Comparison of ENCODE assay signal across 8 mouse cellular contexts in the genomic region with DNA sequence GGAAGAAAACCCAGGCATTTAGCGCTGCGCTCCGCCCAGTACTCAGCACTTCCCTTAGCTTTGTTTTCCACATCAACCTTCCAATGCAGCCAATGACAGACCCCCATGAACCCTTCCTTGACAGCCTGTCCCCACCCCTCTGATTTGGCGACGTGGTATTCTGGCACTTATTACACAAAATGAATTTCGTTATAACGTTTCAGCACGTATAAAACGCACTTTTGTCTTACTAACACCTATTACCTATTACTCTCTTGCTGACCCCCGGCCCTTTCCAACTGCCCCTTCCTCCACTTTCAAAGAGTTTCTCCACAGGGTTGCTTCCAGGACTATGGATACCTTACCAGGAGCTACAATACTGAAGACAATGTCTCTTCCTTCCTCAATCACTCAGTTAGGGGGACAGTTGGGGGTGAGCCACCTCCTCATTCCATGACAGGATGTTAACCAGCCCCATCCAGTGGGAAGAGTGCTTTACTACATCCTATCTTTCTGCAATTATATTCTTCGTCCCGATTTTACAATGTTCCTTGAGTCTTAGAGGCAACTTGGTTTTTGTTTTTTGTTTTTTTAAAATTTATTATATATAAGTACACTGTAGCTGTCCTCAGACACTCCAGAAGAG. TPM values are rescaled to one million over a fixed set of nuclear protein-coding genes. Genes with fewer than 3 reads are reported as not detected.
DNase-seq lines count a peak whose midpoint lies in the region; ATAC-seq and TF ChIP-seq lines count a peak whose summit lies in the region.

No protein-coding gene starts in this region.

- peak overlapping the region; percentile 77 for H3K4me2 ChIP-seq in heart, embryonic 11.5 days
- H3K4me2 ChIP-seq in forebrain, embryonic 16.5 days (ENCODE audit: low read length) = peak overlapping the region; percentile 85
- peak overlapping the region; percentile 90 for H3K4me2 ChIP-seq in liver, postnatal 0 days (ENCODE audit: low read depth, low read length)

- ATAC-seq in heart, embryonic 11.5 days (replicated peaks; ENCODE audit: insufficient number of reproducible peaks, low FRiP score, low TSS enrichment) = no peak
- peak; percentile 32 for ATAC-seq in forebrain, embryonic 16.5 days
- ATAC-seq in liver, postnatal 0 days = peak; percentile 33
- ATAC-seq in monocyte, adult 5-6 weeks (replicated peaks; ENCODE audit: insufficient number of reproducible peaks, low FRiP score, low TSS enrichment, poor library complexity, severe bottlenecking) = no peak

- H3K27ac ChIP-seq in heart, embryonic 11.5 days (ENCODE audit: low read depth, low read length) = peak overlapping the region; percentile 64
- peak overlapping the region; percentile 57; the same call in 1 of the 2 replicates for H3K27ac ChIP-seq in ES-Bruce4 (ENCODE audit: insufficient read depth, low read length)
- peak overlapping the region; percentile 98 for H3K27ac ChIP-seq in forebrain, embryonic 16.5 days (ENCODE audit: low read length)
- peak overlapping the region; percentile 94 for H3K27ac ChIP-seq in liver, postnatal 0 days (ENCODE audit: low read depth)

- WGBS in heart, embryonic 11.5 days (ENCODE audit: insufficient replicate concordance) = 12% methylated on average over 12 of the region's 12 CpGs
- 10% methylated on average over 12 of the region's 12 CpGs for WGBS in forebrain, embryonic 16.5 days
- WGBS in liver, postnatal 0 days (ENCODE audit: insufficient replicate concordance) = 11% methylated on average over 12 of the region's 12 CpGs

- peak overlapping the region; percentile 41 for H3K4me3 ChIP-seq in heart, embryonic 11.5 days (ENCODE audit: low read depth, low read length)
- H3K4me3 ChIP-seq in ES-Bruce4 (ENCODE audit: low read depth, low read length) = peak overlapping the region; percentile 47
- peak overlapping the region; percentile 46 for H3K4me3 ChIP-seq in forebrain, embryonic 16.5 days (replicated peaks; ENCODE audit: low read length)
- peak overlapping the region; percentile 55 for H3K4me3 ChIP-seq in liver, postnatal 0 days (ENCODE audit: low read depth, low read length)

- no peak for TF ChIP-seq POLR2A in ES-Bruce4 (IDR thresholded peaks at IDR 0.05; ENCODE audit: insufficient read depth, low read length)

- peaks cover 41% of the 10 kb centered on the region for H3K4me1 ChIP-seq in heart, embryonic 11.5 days (ENCODE audit: control insufficient read depth, insufficient read depth, low read length)
- H3K4me1 ChIP-seq in ES-Bruce4 (ENCODE audit: control insufficient read depth, insufficient read depth, low read length) = peaks cover 6% of the 10 kb centered on the region
- H3K4me1 ChIP-seq in forebrain, embryonic 16.5 days (replicated peaks; ENCODE audit: control insufficient read depth, insufficient read depth, low read length) = peaks cover 13% of the 10 kb centered on the region
- peaks cover 24% of the 10 kb centered on the region for H3K4me1 ChIP-seq in liver, postnatal 0 days (ENCODE audit: insufficient read depth)

- peak overlapping the region; percentile 75; the same call in 1 of the 2 replicates for H3K9ac ChIP-seq in heart, embryonic 11.5 days (ENCODE audit: low read depth, low read length)
- no peak overlapping the region for H3K9ac ChIP-seq in ES-Bruce4 (ENCODE audit: low read depth, poor library complexity, severe bottlenecking)
- peak overlapping the region; percentile 90 for H3K9ac ChIP-seq in forebrain, embryonic 16.5 days (replicated peaks; ENCODE audit: low read depth, low read length)
- H3K9ac ChIP-seq in liver, postnatal 0 days (replicated peaks) = peak overlapping the region; percentile 49; the same call in 1 of the 2 replicates

- TF ChIP-seq CTCF in ES-Bruce4 (IDR thresholded peaks at IDR 0.05; ENCODE audit: low read depth, low read length) = no peak
- no peak for TF ChIP-seq CTCF in liver, postnatal 0 days (IDR thresholded peaks at IDR 0.05; ENCODE audit: low read depth)

- TF ChIP-seq EP300 in ES-Bruce4 (IDR thresholded peaks at IDR 0.05; ENCODE audit: insufficient read depth, low read depth, low read length) = no peak
- no peak for TF ChIP-seq EP300 in liver, postnatal 0 days (IDR thresholded peaks at IDR 0.05; ENCODE audit: low read depth)

- intact Hi-C loops in left cerebral cortex, postnatal 36 days (cut with DNase I) = loop anchor here (2.0 kb wide), 1 partner anchor 20 kb away; no protein-coding TSS in a partner anchor

- DNase-seq in heart, adult 18-20 months = no peak
- no peak for DNase-seq in liver, postnatal 0 days
- DNase-seq in right cerebral cortex, postnatal 14 days = no peak
- DNase-seq in left cerebral cortex, postnatal 36 days (ENCODE audit: low spot score in 2 of 2) = no peak

- H3K36me3 ChIP-seq in heart, embryonic 11.5 days (ENCODE audit: control insufficient read depth, insufficient read depth, low read length) = peaks cover 24% of the 10 kb centered on the region
- peaks cover 23% of the 10 kb centered on the region for H3K36me3 ChIP-seq in ES-Bruce4 (ENCODE audit: control insufficient read depth, insufficient read depth, low read length, poor library complexity, severe bottlenecking)
- peaks cover 26% of the 10 kb centered on the region for H3K36me3 ChIP-seq in forebrain, embryonic 16.5 days (ENCODE audit: control insufficient read depth, insufficient read depth)
- H3K36me3 ChIP-seq in liver, postnatal 0 days (replicated peaks; ENCODE audit: insufficient read depth, low read length) = peaks cover 39% of the 10 kb centered on the region

- no peaks in the 10 kb centered on the region for H3K9me3 ChIP-seq in heart, embryonic 11.5 days (replicated peaks; ENCODE audit: control insufficient read depth, low read length)
- no peaks in the 10 kb centered on the region for H3K9me3 ChIP-seq in ES-Bruce4 (replicated peaks; ENCODE audit: control insufficient read depth, insufficient read depth, low read length, poor library complexity, severe bottlenecking)
- no peaks in the 10 kb centered on the region for H3K9me3 ChIP-seq in forebrain, embryonic 16.5 days (ENCODE audit: control insufficient read depth, low read length)
- H3K9me3 ChIP-seq in liver, postnatal 0 days (ENCODE audit: low read length) = no peaks in the 10 kb centered on the region

- 0 out of 2 replicates have a peak, but pooled peaks cover 2% of the 10 kb centered on the region for H3K27me3 ChIP-seq in heart, embryonic 11.5 days (ENCODE audit: control insufficient read depth, insufficient read depth, low read length)
- H3K27me3 ChIP-seq in ES-Bruce4 (ENCODE audit: control insufficient read depth, insufficient read depth, low read length, poor library complexity, severe bottlenecking) = no peaks in the 10 kb centered on the region
- H3K27me3 ChIP-seq in forebrain, embryonic 16.5 days (replicated peaks; ENCODE audit: control insufficient read depth, insufficient read depth, low read length) = no peaks in the 10 kb centered on the region
- H3K27me3 ChIP-seq in liver, postnatal 0 days (ENCODE audit: insufficient read depth, low read length) = no peaks in the 10 kb centered on the region

RNA-seq across cellular contexts. Expression of a gene that starts 4.0 kb away (rescaled TPM):
- 5.1 and 5.3 TPM in 2 replicates for polyA plus RNA-seq in heart, embryonic 11.5 days (2014; fragmentation: Nextera tagmentation; extraction: Ambion mirVana)
- total RNA-seq in heart, adult 18-20 months (2021) = 10 to 100 TPM; 20.4 to 22.9 TPM
- polyA plus RNA-seq in ES-Bruce4 (2011; ENCODE audit: insufficient read depth, insufficient read length, low read depth, missing spikeins) = 15.4 and 16.5 TPM in 2 replicates
- 2.3 and 3.0 TPM in 2 replicates for polyA plus RNA-seq in forebrain, embryonic 16.5 days (2015; fragmentation: Nextera tagmentation; extraction: Ambion mirVana)
- 0.41 and 0.56 TPM in 2 replicates for polyA plus RNA-seq in liver, postnatal 0 days (2015; fragmentation: Nextera tagmentation; extraction: Ambion mirVana)
- total RNA-seq in monocyte, adult 5-6 weeks (2017) = 0.10 TPM in 1 of 3 replicates, not detected in the others
- 1 to 10 TPM; 2.6 to 3.1 TPM for total RNA-seq in left cerebral cortex, postnatal 36 days (2021)

RNA-seq across cellular contexts. Expression of a gene that starts 22.1 kb away (rescaled TPM):
- 308 and 316 TPM in 2 replicates for polyA plus RNA-seq in heart, embryonic 11.5 days (2014; fragmentation: Nextera tagmentation; extraction: Ambion mirVana)
- 100 to 1,000 TPM; 241 to 253 TPM for total RNA-seq in heart, adult 18-20 months (2021)
- polyA plus RNA-seq in ES-Bruce4 (2011; ENCODE audit: insufficient read depth, insufficient read length, low read depth, missing spikeins) = 266 and 284 TPM in 2 replicates
- 299 and 316 TPM in 2 replicates for polyA plus RNA-seq in forebrain, embryonic 16.5 days (2015; fragmentation: Nextera tagmentation; extraction: Ambion mirVana)
- polyA plus RNA-seq in liver, postnatal 0 days (2015; fragmentation: Nextera tagmentation; extraction: Ambion mirVana) = 146 and 159 TPM in 2 replicates
- 646 to 794 TPM (median 705 TPM) in 3 replicates for total RNA-seq in monocyte, adult 5-6 weeks (2017)
- 100 to 1,000 TPM; 215 to 221 TPM for total RNA-seq in left cerebral cortex, postnatal 36 days (2021)

RNA-seq across cellular contexts. Expression of a gene that starts 25.6 kb away (rescaled TPM):
- 57.5 and 59.1 TPM in 2 replicates for polyA plus RNA-seq in heart, embryonic 11.5 days (2014; fragmentation: Nextera tagmentation; extraction: Ambion mirVana)
- total RNA-seq in heart, adult 18-20 months (2021) = 10 to 100 TPM; 48.5 to 48.8 TPM
- polyA plus RNA-seq in ES-Bruce4 (2011; ENCODE audit: insufficient read depth, insufficient read length, low read depth, missing spikeins) = 43.8 and 45.3 TPM in 2 replicates
- polyA plus RNA-seq in forebrain, embryonic 16.5 days (2015; fragmentation: Nextera tagmentation; extraction: Ambion mirVana) = 14.4 and 16.8 TPM in 2 replicates
- polyA plus RNA-seq in liver, postnatal 0 days (2015; fragmentation: Nextera tagmentation; extraction: Ambion mirVana) = 63.6 and 68.0 TPM in 2 replicates
- 5.5 to 11.1 TPM (median 8.8 TPM) in 3 replicates for total RNA-seq in monocyte, adult 5-6 weeks (2017)
- 10 to 100 TPM; 11.1 to 13.8 TPM for total RNA-seq in left cerebral cortex, postnatal 36 days (2021)

RNA-seq across cellular contexts. Expression of a gene that starts 32.4 kb away (rescaled TPM):
- 0.14 and 0.33 TPM in 2 replicates for polyA plus RNA-seq in heart, embryonic 11.5 days (2014; fragmentation: Nextera tagmentation; extraction: Ambion mirVana)
- total RNA-seq in heart, adult 18-20 months (2021) = under 1 TPM; 0.28 to 0.37 TPM
- 1.0 and 2.1 TPM in 2 replicates for polyA plus RNA-seq in ES-Bruce4 (2011; ENCODE audit: insufficient read depth, insufficient read length, low read depth, missing spikeins)
- 1.4 TPM in 2 replicates for polyA plus RNA-seq in forebrain, embryonic 16.5 days (2015; fragmentation: Nextera tagmentation; extraction: Ambion mirVana)
- polyA plus RNA-seq in liver, postnatal 0 days (2015; fragmentation: Nextera tagmentation; extraction: Ambion mirVana) = 0.65 and 0.86 TPM in 2 replicates
- 1.4 TPM in 1 of 3 replicates, not detected in the others for total RNA-seq in monocyte, adult 5-6 weeks (2017)
- 1 to 10 TPM in 1 of 2 experiments, under 1 TPM in 1; 0.79 to 1.9 TPM for total RNA-seq in left cerebral cortex, postnatal 36 days (2021)

RNA-seq across cellular contexts. Expression of a gene that starts 34.4 kb away (rescaled TPM):
- polyA plus RNA-seq in heart, embryonic 11.5 days (2014; fragmentation: Nextera tagmentation; extraction: Ambion mirVana) = 12.2 and 15.2 TPM in 2 replicates
- total RNA-seq in heart, adult 18-20 months (2021) = 10 to 100 TPM; 16.1 to 20.1 TPM
- 18.6 and 21.1 TPM in 2 replicates for polyA plus RNA-seq in ES-Bruce4 (2011; ENCODE audit: insufficient read depth, insufficient read length, low read depth, missing spikeins)
- polyA plus RNA-seq in forebrain, embryonic 16.5 days (2015; fragmentation: Nextera tagmentation; extraction: Ambion mirVana) = 16.2 and 16.9 TPM in 2 replicates
- 10.4 and 11.6 TPM in 2 replicates for polyA plus RNA-seq in liver, postnatal 0 days (2015; fragmentation: Nextera tagmentation; extraction: Ambion mirVana)
- total RNA-seq in monocyte, adult 5-6 weeks (2017) = 3.6 to 5.4 TPM (median 5.4 TPM) in 3 replicates
- 10 to 100 TPM; 10.3 to 11.5 TPM for total RNA-seq in left cerebral cortex, postnatal 36 days (2021)

Comparison
In these comparisons a context has a peak if more than half of its experiments do, and no peak if none do; other contexts are left out.
1. ATAC-seq: peak in forebrain, embryonic 16.5 days (single experiment) and liver, postnatal 0 days (single experiment); none in heart, embryonic 11.5 days (single experiment) and monocyte, adult 5-6 weeks (single experiment).
2. Peak in every context shown above with its lines, with median percentiles within 50 percentile points of each other: H3K27ac ChIP-seq, H3K4me2 ChIP-seq and H3K4me3 ChIP-seq.